Mouse (Mus musculus) spleen, adult 2 months (tissue): Measurements from ENCODE around the gene Med12l.

Source experiments
- CTCF ChIP-seq: fragments of 200-500 bp; IDR thresholded peaks from 2 replicates; pipeline ENCODE4 v1.5.1; 2011; ENCODE audit warnings: mild to moderate bottlenecking, inconsistent platforms; ENCODE audit not compliant: insufficient read depth, insufficient read length, insufficient replicate concordance; ENCODE audit errors: extremely low read depth
- POLR2A ChIP-seq: fragments of 200-500 bp; IDR thresholded peaks from 2 replicates; pipeline ENCODE4 v1.6.1; 2011; ENCODE audit warnings: low read depth, low read length, inconsistent platforms

GRCm38 (mm10) chr3:59305518-59305917 is 299.9 kb downstream of the Med12l start:
- TF ChIP-seq CTCF: no peak
- TF ChIP-seq POLR2A: no peak
